Mouse (Mus musculus) thymus, adult 2 months (tissue): ENCODE measurements at regions not wholly inside any gene's neighbourhood (a gene's known extent, or its start where the extent isn't known, plus 50 kb on each side); places are given as distances from the start of the nearest gene placed in this dataset.

Source experiments
- CTCF ChIP-seq: fragments of 200-500 bp; IDR thresholded peaks from 2 replicates; pipeline ENCODE4 v1.5.1; 2012; ENCODE audit warnings: mild to moderate bottlenecking, control low read depth, low read length, moderate library complexity, borderline replicate concordance; ENCODE audit not compliant: control insufficient read depth, poor library complexity, insufficient read depth; ENCODE audit errors: extremely low read depth
- POLR2A ChIP-seq: fragments of 200-500 bp; IDR thresholded peaks from 2 replicates; pipeline ENCODE4 v1.6.1; 2012; ENCODE audit warnings: mild to moderate bottlenecking, low read length, control low read depth, moderate library complexity; ENCODE audit not compliant: control insufficient read depth, poor library complexity, insufficient read depth; ENCODE audit errors: extremely low read depth

GRCm38 (mm10) chr12:68829404-68829803 lies 329.6 kb downstream of the Rps29 start:
- TF ChIP-seq CTCF (no peak), POLR2A (no peak)
